Mouse (Mus musculus): ENCODE data around the gene Olfr729. TPM values are rescaled to one million over a fixed set of nuclear protein-coding genes. Genes with fewer than 3 reads are reported as not detected.

Gene Olfr729
- not detected in 2 replicates for polyA plus RNA-seq (2016; fragmentation: Nextera tagmentation; extraction: Ambion mirVana)

DNA sequence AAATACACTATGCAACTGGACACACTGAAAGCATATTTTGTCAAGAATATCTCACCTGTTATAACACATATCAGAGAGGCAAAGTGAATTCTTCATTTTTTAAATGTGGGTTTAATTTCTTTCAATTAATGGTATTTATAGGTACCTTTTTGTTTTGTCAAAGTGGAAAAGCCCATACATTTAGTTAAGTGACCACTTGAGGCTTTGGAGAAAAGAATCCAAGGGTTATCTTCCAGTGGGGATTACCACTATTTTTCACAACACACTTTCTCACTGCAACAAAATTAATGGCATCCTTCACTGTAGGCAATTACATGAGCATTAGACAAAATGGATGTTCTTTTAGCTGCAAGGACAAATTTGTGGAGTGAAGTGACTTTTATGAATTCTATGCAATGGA is at the start of gene Olfr729:
TSS of gene Olfr729 (minus strand) at position 101 of the 400 bp plus-strand sequence.
- no peaks in the 10 kb centered on the region for H3K36me3 ChIP-seq
- H3K9ac ChIP-seq (replicated peaks) = no peak within 1 kb of the TSS
- no peak within 1 kb of the TSS for H3K4me2 ChIP-seq
- no peaks in the 10 kb centered on the region for H3K4me1 ChIP-seq (replicated peaks)
- no peak within 1 kb of the TSS for H3K4me3 ChIP-seq (replicated peaks)
- H3K27ac ChIP-seq = no peak within 1 kb of the TSS
- no peaks in the 10 kb centered on the region for H3K27me3 ChIP-seq
- H3K9me3 ChIP-seq = no peaks in the 10 kb centered on the region
- no peak for ATAC-seq (ENCODE audit: insufficient number of reproducible peaks, insufficient read depth, low FRiP score, low TSS enrichment, low read depth)

- WGBS = 67% methylated on average over 1 of the region's 1 CpGs
- H3K27me3 ChIP-seq = no peaks in the 10 kb centered on the region
- H3K27ac ChIP-seq = no peak within 1 kb of the TSS
- H3K4me2 ChIP-seq = no peak within 1 kb of the TSS
- H3K4me3 ChIP-seq (replicated peaks) = no peak within 1 kb of the TSS
- no peak for ATAC-seq (ENCODE audit: insufficient number of reproducible peaks, insufficient read depth, low FRiP score, low TSS enrichment, low read depth)
- H3K4me1 ChIP-seq (replicated peaks) = no peaks in the 10 kb centered on the region
- peaks cover 3% of the 10 kb centered on the region; the same call in 1 of the 2 replicates for H3K9me3 ChIP-seq
- no peak within 1 kb of the TSS for H3K9ac ChIP-seq (replicated peaks)
- no peaks in the 10 kb centered on the region for H3K36me3 ChIP-seq
These were observed 35.4 kb upstream of the Olfr729 start, which contains the start of gene Olfr730 for GRCm38 (mm10) chr14:50188098-50188497. Gene Olfr730 (minus strand): TSS chr14:50188198.

GRCm38 (mm10) chr14:50142580-50142979 is 10.1 kb downstream of the Olfr729 start, which contains the start of gene Olfr728:
Gene Olfr728 (minus strand): TSS chr14:50142680.
- Histone ChIP-seq H3K9ac (replicated peaks) (no peak within 1 kb of the TSS), H3K4me3 (replicated peaks) (no peak within 1 kb of the TSS), H3K36me3 (no peaks in the 10 kb centered on the region), H3K9me3 (no peaks in the 10 kb centered on the region), H3K4me1 (replicated peaks) (no peaks in the 10 kb centered on the region), H3K27ac (no peak within 1 kb of the TSS), H3K4me2 (no peak within 1 kb of the TSS), H3K27me3 (no peaks in the 10 kb centered on the region)
- 79% methylated on average over 5 of the region's 5 CpGs for WGBS
- ATAC-seq (ENCODE audit: insufficient number of reproducible peaks, insufficient read depth, low FRiP score, low TSS enrichment, low read depth) = no peak

DNA sequence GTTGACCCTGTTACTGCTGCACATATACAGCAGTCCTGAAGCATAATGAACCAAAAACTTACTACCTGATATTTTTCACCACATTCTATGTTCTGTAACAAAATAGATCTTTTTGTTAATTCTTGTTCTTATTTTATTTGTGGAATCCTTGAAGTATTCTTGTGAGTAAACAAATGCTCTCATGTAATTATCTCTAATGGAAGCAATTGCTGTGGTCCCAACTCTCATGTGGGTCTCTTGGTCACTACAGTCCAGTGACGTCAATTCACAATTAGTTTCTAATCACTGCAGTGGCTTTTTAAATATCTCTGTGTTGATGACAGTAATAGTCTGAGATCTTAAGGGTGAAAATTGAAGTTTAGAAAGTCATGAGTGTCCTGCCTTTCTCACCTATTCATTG is 29.8 kb downstream of the Olfr729 start, which contains the start of gene Olfr727:
TSS of gene Olfr727 (plus strand) at position 301 of the 400 bp plus-strand sequence.
- H3K36me3 ChIP-seq = no peaks in the 10 kb centered on the region
- no peaks in the 10 kb centered on the region for H3K9me3 ChIP-seq
- no peaks in the 10 kb centered on the region for H3K4me1 ChIP-seq (replicated peaks)
- 88% methylated on average over 1 of the region's 1 CpGs for WGBS
- ATAC-seq (ENCODE audit: insufficient number of reproducible peaks, insufficient read depth, low FRiP score, low TSS enrichment, low read depth) = no peak
- H3K9ac ChIP-seq (replicated peaks) = no peak within 1 kb of the TSS
- no peak within 1 kb of the TSS for H3K27ac ChIP-seq
- no peak within 1 kb of the TSS for H3K4me3 ChIP-seq (replicated peaks)
- no peak within 1 kb of the TSS for H3K4me2 ChIP-seq
- H3K27me3 ChIP-seq = no peaks in the 10 kb centered on the region

Other genes starting within 250 kb of the Olfr729 start
- gene Olfr723, start 221.1 kb downstream of the Olfr729 start, polyA plus RNA-seq (2016; fragmentation: Nextera tagmentation; extraction: Ambion mirVana) = not detected in 2 replicates
- gene Olfr724, start 189.6 kb downstream of the Olfr729 start, polyA plus RNA-seq (2016; fragmentation: Nextera tagmentation; extraction: Ambion mirVana) = not detected in 2 replicates
- not detected in 2 replicates for gene Olfr725, start 112.5 kb downstream of the Olfr729 start, polyA plus RNA-seq (2016; fragmentation: Nextera tagmentation; extraction: Ambion mirVana)
- not detected in 2 replicates for gene Olfr726, start 62.0 kb downstream of the Olfr729 start, polyA plus RNA-seq (2016; fragmentation: Nextera tagmentation; extraction: Ambion mirVana)
- not detected in 2 replicates for gene Olfr727, start 29.7 kb downstream of the Olfr729 start, polyA plus RNA-seq (2016; fragmentation: Nextera tagmentation; extraction: Ambion mirVana)
- not detected in 2 replicates for gene Olfr728, start 10.2 kb downstream of the Olfr729 start, polyA plus RNA-seq (2016; fragmentation: Nextera tagmentation; extraction: Ambion mirVana)
- not detected in 2 replicates for gene Olfr730, start 35.3 kb upstream of the Olfr729 start, polyA plus RNA-seq (2016; fragmentation: Nextera tagmentation; extraction: Ambion mirVana)
- not detected in 2 replicates for gene Olfr731, start 89.0 kb upstream of the Olfr729 start, polyA plus RNA-seq (2016; fragmentation: Nextera tagmentation; extraction: Ambion mirVana)
- not detected in 2 replicates for gene Olfr732, start 131.3 kb upstream of the Olfr729 start, polyA plus RNA-seq (2016; fragmentation: Nextera tagmentation; extraction: Ambion mirVana)
- gene Olfr733, start 148.6 kb upstream of the Olfr729 start, polyA plus RNA-seq (2016; fragmentation: Nextera tagmentation; extraction: Ambion mirVana) = not detected in 2 replicates
- gene Olfr734, start 173.9 kb upstream of the Olfr729 start, polyA plus RNA-seq (2016; fragmentation: Nextera tagmentation; extraction: Ambion mirVana) = not detected in 2 replicates
- not detected in 2 replicates for gene Olfr735, start 196.0 kb upstream of the Olfr729 start, polyA plus RNA-seq (2016; fragmentation: Nextera tagmentation; extraction: Ambion mirVana)
- not detected in 2 replicates for gene Tlr11, start 205.0 kb upstream of the Olfr729 start, polyA plus RNA-seq (2016; fragmentation: Nextera tagmentation; extraction: Ambion mirVana)
- gene Olfr736, start 228.3 kb upstream of the Olfr729 start, polyA plus RNA-seq (2016; fragmentation: Nextera tagmentation; extraction: Ambion mirVana) = not detected in 2 replicates

Data from limb, embryonic 12.5 days (tissue).